Mouse (Mus musculus) testis, adult 2 months (tissue): ENCODE measurements around the gene Fam196b.

ENCODE experiments used
- CTCF ChIP-seq: fragments of 200-500 bp; IDR thresholded peaks from 2 replicates; pipeline ENCODE4 v1.5.1; 2012; ENCODE audit warnings: low read depth, mild to moderate bottlenecking, inconsistent platforms, low read length, moderate library complexity; ENCODE audit not compliant: control insufficient read depth, insufficient read depth, insufficient replicate concordance
- POLR2A ChIP-seq: fragments of 200-500 bp; IDR thresholded peaks from 2 replicates; pipeline ENCODE4 v1.6.1; 2012; ENCODE audit warnings: low read depth, mild to moderate bottlenecking, inconsistent platforms, low read length, moderate library complexity; ENCODE audit not compliant: control insufficient read depth

GRCm38 (mm10) chr11:34415884-34416618, 101.4 kb downstream of the Fam196b start:
- TF ChIP-seq POLR2A (no peak), CTCF (no peak)
